Mouse (Mus musculus): ENCODE data around the gene Ralbp1.

DNA sequence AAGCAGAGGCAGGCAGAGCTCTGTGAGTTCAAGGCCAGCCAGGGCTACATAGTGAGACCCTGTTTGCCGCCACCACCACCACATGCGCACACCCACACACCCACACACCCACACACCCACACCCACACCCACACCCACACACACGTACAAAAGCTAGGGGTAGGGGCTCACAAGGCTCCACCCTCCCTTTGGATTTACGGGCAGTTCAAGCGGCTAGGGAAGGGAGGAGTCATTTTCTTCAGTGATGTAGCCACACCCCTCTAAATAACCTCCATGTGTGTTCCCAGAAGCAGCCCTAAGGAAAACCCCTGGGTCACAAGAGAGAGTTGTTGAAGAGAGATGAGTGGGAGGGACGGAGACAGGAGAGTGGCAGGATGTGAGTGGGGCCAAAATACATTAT is 8.6 kb downstream of the Ralbp1 start:
- TF ChIP-seq POLR2A (IDR thresholded peaks at IDR 0.05; ENCODE audit: control insufficient read depth, low read depth, low read length) (no peak), CTCF (IDR thresholded peaks at IDR 0.05; ENCODE audit: control insufficient read depth, insufficient read depth, insufficient replicate concordance, low read depth, low read length) (no peak)
